Mouse (Mus musculus) testis, adult 2 months (tissue): ENCODE results near the gene Wsb1.

Experiments used
- CTCF ChIP-seq: fragments of 200-500 bp; IDR thresholded peaks from 2 replicates; pipeline ENCODE4 v1.5.1; 2012; ENCODE audit warnings: low read depth, mild to moderate bottlenecking, inconsistent platforms, low read length, moderate library complexity; ENCODE audit not compliant: control insufficient read depth, insufficient read depth, insufficient replicate concordance
- POLR2A ChIP-seq: fragments of 200-500 bp; IDR thresholded peaks from 2 replicates; pipeline ENCODE4 v1.6.1; 2012; ENCODE audit warnings: low read depth, mild to moderate bottlenecking, inconsistent platforms, low read length, moderate library complexity; ENCODE audit not compliant: control insufficient read depth

DNA sequence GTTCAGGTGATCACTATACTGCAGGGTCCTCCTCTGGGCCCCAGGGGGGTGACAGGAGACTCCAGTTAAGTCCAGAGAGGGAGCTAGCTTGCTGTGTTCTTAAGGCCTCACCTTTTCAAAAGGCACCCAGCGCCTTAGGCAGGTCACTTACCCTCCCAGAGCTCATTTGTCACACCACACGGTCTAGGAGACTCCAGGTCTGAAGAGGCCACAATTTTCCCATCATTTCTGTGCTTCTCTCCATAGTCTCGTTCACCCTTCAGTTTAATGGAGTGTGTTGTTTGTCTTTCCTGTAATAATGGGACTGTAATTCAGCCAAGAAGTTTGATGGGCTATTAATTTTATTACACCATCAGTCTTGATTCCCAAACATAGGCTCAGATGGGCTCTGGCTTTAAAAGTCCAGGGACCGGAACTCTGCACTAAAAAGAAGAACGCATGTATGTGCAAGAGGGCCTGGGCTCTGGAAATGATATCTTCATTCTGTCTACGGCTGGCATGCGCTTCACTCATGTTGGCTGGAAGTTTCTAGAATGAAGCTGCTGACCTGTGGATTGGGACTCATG lies 33.9 kb upstream of the Wsb1 start:
- TF ChIP-seq CTCF (no peak), POLR2A (no peak)
